ENCODE assay signal across 9 mouse cellular contexts in the genomic region with DNA sequence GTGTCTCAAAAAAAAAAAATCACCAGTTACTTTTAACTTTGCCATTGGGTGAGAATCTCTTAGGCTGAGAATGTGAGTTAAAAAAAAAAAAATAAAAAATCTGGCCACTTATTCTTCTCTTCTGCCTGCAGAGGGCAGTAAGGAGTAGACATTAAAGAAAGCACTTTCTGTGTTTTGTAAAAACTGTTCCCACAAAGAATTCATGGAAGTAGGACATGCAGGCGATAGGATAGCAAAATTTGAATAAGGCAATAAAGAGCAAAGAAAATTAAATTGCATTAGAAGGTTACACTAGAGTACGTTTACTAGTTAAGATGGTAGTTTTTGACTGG. TPM values are rescaled to one million over a fixed set of nuclear protein-coding genes. Genes with fewer than 3 reads are reported as not detected.
DNase-seq lines count a peak whose midpoint lies in the region; ATAC-seq and TF ChIP-seq lines count a peak whose summit lies in the region.
"Had no signal": no experiment of that assay in that cellular context is flagged by ENCODE, and none has a peak within 500 bp of the region (broad histone marks: within the 10 kb centered on the region; RNA-seq: fewer than 3 reads in every experiment).

No protein-coding gene starts in this region.

- H3K4me2 ChIP-seq in forebrain, embryonic 13.5 days = peak overlapping the region; percentile 61
- H3K4me2 ChIP-seq in midbrain, embryonic 15.5 days = peak overlapping the region; percentile 49

- POLR2A ChIA-PET in Patski (lab: Charles Lee) = no interaction called here

- H3K4me3 ChIP-seq in forebrain, embryonic 13.5 days = peak overlapping the region; percentile 33
- H3K4me3 ChIP-seq in midbrain, embryonic 15.5 days = peak overlapping the region; percentile 34
- no peak overlapping the region for H3K4me3 ChIP-seq in heart, embryonic 10.5 days

- peak overlapping the region; percentile 73 for H3K27ac ChIP-seq in forebrain, embryonic 13.5 days
- no peak overlapping the region for H3K27ac ChIP-seq in midbrain, embryonic 15.5 days
- H3K27ac ChIP-seq in heart, embryonic 10.5 days = no peak overlapping the region

- H3K27me3 ChIP-seq in Patski = no peaks in the 10 kb centered on the region
- no peaks in the 10 kb centered on the region for H3K27me3 ChIP-seq in forebrain, embryonic 13.5 days
- H3K27me3 ChIP-seq in midbrain, embryonic 15.5 days (replicated peaks) = no peaks in the 10 kb centered on the region
- H3K27me3 ChIP-seq in heart, embryonic 10.5 days (ENCODE audit: insufficient read depth, poor library complexity, severe bottlenecking) = no peaks in the 10 kb centered on the region

- H3K9me3 ChIP-seq in forebrain, embryonic 13.5 days (replicated peaks) = no peaks in the 10 kb centered on the region
- H3K9me3 ChIP-seq in midbrain, embryonic 15.5 days = no peaks in the 10 kb centered on the region
- no peaks in the 10 kb centered on the region for H3K9me3 ChIP-seq in heart, embryonic 10.5 days

- ATAC-seq in Patski = no peak
- no peak for ATAC-seq in forebrain, embryonic 13.5 days
- no peak for ATAC-seq in midbrain, embryonic 15.5 days (replicated peaks)

- CTCF ChIA-PET in Patski (lab: Charles Lee) = interaction anchor here (1.4 kb wide), 1 partner anchor 628 kb away, joined by 5 read pairs; no protein-coding TSS in a partner anchor

- peaks cover 19% of the 10 kb centered on the region; the same call in 1 of the 2 replicates for H3K4me1 ChIP-seq in forebrain, embryonic 13.5 days
- no peaks in the 10 kb centered on the region; the same call in 1 of the 2 replicates for H3K4me1 ChIP-seq in midbrain, embryonic 15.5 days
- no peaks in the 10 kb centered on the region; the same call in 1 of the 2 replicates for H3K4me1 ChIP-seq in heart, embryonic 10.5 days

- WGBS in forebrain, embryonic 13.5 days = 39% methylated on average over 2 of the region's 2 CpGs
- 45% methylated on average over 2 of the region's 2 CpGs for WGBS in midbrain, embryonic 15.5 days
- 61% methylated on average over 2 of the region's 2 CpGs for WGBS in heart, embryonic 10.5 days

- peak overlapping the region; percentile 45 for H3K9ac ChIP-seq in forebrain, embryonic 13.5 days
- H3K9ac ChIP-seq in midbrain, embryonic 15.5 days = 0 out of 2 replicates have a peak overlapping the region, but pooled peaks have one; percentile 25

- no peaks in the 10 kb centered on the region for H3K36me3 ChIP-seq in forebrain, embryonic 13.5 days (ENCODE audit: poor library complexity, severe bottlenecking)
- no peaks in the 10 kb centered on the region for H3K36me3 ChIP-seq in midbrain, embryonic 15.5 days (replicated peaks)
- H3K36me3 ChIP-seq in heart, embryonic 10.5 days = no peaks in the 10 kb centered on the region

- DNase-seq in kidney, postnatal 14 days = peak; percentile 17
- DNase-seq in kidney, postnatal 10 days = no peak
- DNase-seq in Patski (ENCODE audit: low read depth, low spot score) = peak; percentile 7
- no peak for DNase-seq in spleen, adult 12 weeks (ENCODE audit: low spot score)
- no peak for DNase-seq in cerebellum, adult 11 months
- DNase-seq in heart, embryonic 10.5 days (ENCODE audit: low spot score) = no peak
- DNase-seq: cerebellum, adult 9-11 months had no signal

- in situ Hi-C loops in Patski (cut with MboI; ENCODE audit: low pct_unique_long_range_greater_than_20kb) = no loop called here

- peak; percentile 45 for TF ChIP-seq CTCF in Patski (IDR thresholded peaks at IDR 0.05)

RNA-seq across cellular contexts. Expression of a gene that starts 4.3 kb away (rescaled TPM):
- 15.5 TPM for polyA plus RNA-seq in Patski (2021)
- 19.1 and 21.1 TPM in 2 replicates for polyA plus RNA-seq in forebrain, embryonic 13.5 days (2015; fragmentation: Nextera tagmentation; extraction: Ambion mirVana)
- 19.1 and 19.2 TPM in 2 replicates for polyA plus RNA-seq in midbrain, embryonic 15.5 days (2015; fragmentation: Nextera tagmentation; extraction: Ambion mirVana)
- 20.3 and 20.7 TPM in 2 replicates for polyA plus RNA-seq in heart, embryonic 10.5 days (2016; fragmentation: Nextera tagmentation; extraction: Ambion mirVana)

RNA-seq across cellular contexts. Expression of a gene that starts 17.3 kb away (rescaled TPM):
- not detected for polyA plus RNA-seq in Patski (2021)
- not detected in 2 replicates for polyA plus RNA-seq in forebrain, embryonic 13.5 days (2015; fragmentation: Nextera tagmentation; extraction: Ambion mirVana)
- not detected in 2 replicates for polyA plus RNA-seq in midbrain, embryonic 15.5 days (2015; fragmentation: Nextera tagmentation; extraction: Ambion mirVana)
- not detected in 2 replicates for polyA plus RNA-seq in heart, embryonic 10.5 days (2016; fragmentation: Nextera tagmentation; extraction: Ambion mirVana)

RNA-seq across cellular contexts. Expression of a gene that starts 39.5 kb away (rescaled TPM):
- 16.9 TPM for polyA plus RNA-seq in Patski (2021)
- polyA plus RNA-seq in forebrain, embryonic 13.5 days (2015; fragmentation: Nextera tagmentation; extraction: Ambion mirVana) = 6.7 and 7.3 TPM in 2 replicates
- polyA plus RNA-seq in midbrain, embryonic 15.5 days (2015; fragmentation: Nextera tagmentation; extraction: Ambion mirVana) = 7.3 and 7.5 TPM in 2 replicates
- 14.3 and 15.6 TPM in 2 replicates for polyA plus RNA-seq in heart, embryonic 10.5 days (2016; fragmentation: Nextera tagmentation; extraction: Ambion mirVana)

Comparison
In these comparisons a context has a peak if more than half of its experiments do, and no peak if none do; other contexts are left out.
1. DNase-seq: peak in kidney, postnatal 14 days (single experiment) and Patski (single experiment); none in kidney, postnatal 10 days (single experiment), spleen, adult 12 weeks (single experiment), cerebellum, adult 11 months (single experiment) and heart, embryonic 10.5 days (single experiment).